Mouse (Mus musculus) liver, embryonic 14.5 days (tissue): Measurements from ENCODE around the gene Dcx.

Source experiments
- CTCF ChIP-seq: IDR thresholded peaks from 2 replicates; pipeline ENCODE4 v1.5.1; 2016; ENCODE audit warnings: antibody characterized with exemption, low read depth, control low read depth
- EP300 ChIP-seq: IDR thresholded peaks from 2 replicates; pipeline ENCODE4 v1.6.1; 2016; ENCODE audit warnings: antibody characterized with exemption, low read depth

- TF ChIP-seq CTCF = no peak
- no peak for TF ChIP-seq EP300
Observed at GRCm38 (mm10) chrX:143906699-143907471, 26.2 kb downstream of the Dcx start.
